Mouse (Mus musculus): ENCODE measurements around the gene Cfap61. TPM values are rescaled to one million over a fixed set of nuclear protein-coding genes. Genes with fewer than 3 reads are reported as not detected.

Gene Cfap61
- polyA plus RNA-seq, 1 experiment from 2014 or later, result 0.31 TPM

DNA sequence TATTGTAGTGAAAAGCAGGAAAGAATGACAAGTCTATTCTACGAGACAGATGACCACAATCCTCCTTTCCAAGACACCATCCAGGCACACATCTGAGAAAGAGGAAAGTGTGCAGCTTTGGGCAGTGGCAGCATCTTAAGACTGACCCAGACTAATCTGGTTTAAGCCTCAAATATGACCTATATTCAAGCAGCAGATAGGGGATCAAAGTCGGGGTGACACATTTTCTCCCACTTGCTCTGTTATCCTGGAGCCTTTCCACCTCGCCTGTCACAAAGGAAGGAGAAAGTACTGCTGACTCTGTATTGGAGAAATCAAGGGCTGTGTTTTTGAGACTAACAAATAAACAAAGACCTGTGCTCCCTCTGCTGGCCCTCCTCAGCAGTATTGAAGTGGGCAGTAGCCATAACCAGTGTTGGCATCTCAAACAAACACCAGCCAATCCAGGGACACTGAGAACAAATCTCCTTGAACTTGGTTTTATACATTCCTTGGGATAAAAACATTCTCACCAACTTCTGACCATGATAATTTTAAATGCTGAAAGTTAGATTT, 321.8 kb downstream of the Cfap61 start:
- Histone ChIP-seq H3K9ac (no peak overlapping the region), H3K4me3 (no peak overlapping the region), H3K27ac (no peak overlapping the region), H3K4me1 (peaks cover 8% of the 10 kb centered on the region), H3K36me3 (no peaks in the 10 kb centered on the region), H3K9me3 (no peaks in the 10 kb centered on the region), H3K4me2 (no peak overlapping the region), H3K27me3 (no peaks in the 10 kb centered on the region)
- WGBS, result 61% methylated on average over 3 of the region's 3 CpGs
- no peak for ATAC-seq (ENCODE audit: insufficient number of reproducible peaks, insufficient read depth, low FRiP score, low TSS enrichment, low read depth)

DNA sequence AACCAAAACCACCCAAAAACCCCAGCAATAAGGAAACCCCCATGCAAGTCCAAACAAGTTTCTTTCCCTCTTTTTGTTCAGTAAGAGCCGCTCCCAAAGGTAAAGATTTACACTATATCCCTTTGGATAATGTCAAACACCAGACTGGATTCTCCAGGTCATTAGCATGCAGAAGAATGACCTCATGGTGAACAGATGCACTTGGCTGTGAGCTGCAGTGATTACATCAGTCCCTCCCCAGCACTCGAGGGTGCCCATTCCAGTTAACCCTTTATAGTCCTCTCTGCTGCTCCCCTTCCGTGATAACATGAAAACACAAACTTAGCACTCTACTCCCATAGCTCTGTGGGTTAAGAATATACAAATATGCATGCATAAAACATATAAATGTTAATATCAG, 322.5 kb downstream of the Cfap61 start:
- no peak for ATAC-seq (ENCODE audit: insufficient number of reproducible peaks, insufficient read depth, low FRiP score, low TSS enrichment, low read depth)
- no peaks in the 10 kb centered on the region for H3K27me3 ChIP-seq
- H3K4me3 ChIP-seq, result no peak overlapping the region
- no peak overlapping the region for H3K9ac ChIP-seq
- WGBS, result 40% methylated on average over 3 of the region's 3 CpGs
- peaks cover 8% of the 10 kb centered on the region for H3K4me1 ChIP-seq
- H3K36me3 ChIP-seq, result no peaks in the 10 kb centered on the region
- no peak overlapping the region for H3K27ac ChIP-seq
- no peak overlapping the region for H3K4me2 ChIP-seq
- H3K9me3 ChIP-seq, result no peaks in the 10 kb centered on the region

DNA sequence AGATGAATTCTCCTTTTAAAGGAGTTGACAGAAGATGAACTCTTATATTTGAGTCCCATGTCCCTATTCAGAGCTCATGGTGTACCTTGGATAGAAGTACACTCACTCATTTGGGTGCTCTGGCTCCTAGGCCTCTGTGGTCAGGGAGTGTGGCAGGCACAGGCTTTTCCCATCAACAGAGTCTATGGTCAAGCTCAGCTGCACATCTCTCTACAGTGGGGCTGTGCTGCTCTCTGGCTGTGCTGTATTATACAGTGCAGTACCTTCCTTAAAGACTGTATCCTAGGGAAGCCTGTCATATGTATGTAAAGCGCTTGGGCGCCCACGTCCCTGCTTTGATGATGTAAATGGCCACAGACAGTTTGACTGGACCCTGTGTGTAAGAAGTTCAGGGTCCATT, 323.0 kb downstream of the Cfap61 start:
- Histone ChIP-seq H3K27ac (no peak overlapping the region), H3K36me3 (no peaks in the 10 kb centered on the region), H3K27me3 (no peaks in the 10 kb centered on the region), H3K9ac (no peak overlapping the region), H3K9me3 (no peaks in the 10 kb centered on the region), H3K4me1 (peaks cover 8% of the 10 kb centered on the region), H3K4me3 (no peak overlapping the region), H3K4me2 (no peak overlapping the region)
- ATAC-seq (ENCODE audit: insufficient number of reproducible peaks, insufficient read depth, low FRiP score, low TSS enrichment, low read depth), result no peak
- WGBS, result 84% methylated on average over 3 of the region's 3 CpGs

DNA sequence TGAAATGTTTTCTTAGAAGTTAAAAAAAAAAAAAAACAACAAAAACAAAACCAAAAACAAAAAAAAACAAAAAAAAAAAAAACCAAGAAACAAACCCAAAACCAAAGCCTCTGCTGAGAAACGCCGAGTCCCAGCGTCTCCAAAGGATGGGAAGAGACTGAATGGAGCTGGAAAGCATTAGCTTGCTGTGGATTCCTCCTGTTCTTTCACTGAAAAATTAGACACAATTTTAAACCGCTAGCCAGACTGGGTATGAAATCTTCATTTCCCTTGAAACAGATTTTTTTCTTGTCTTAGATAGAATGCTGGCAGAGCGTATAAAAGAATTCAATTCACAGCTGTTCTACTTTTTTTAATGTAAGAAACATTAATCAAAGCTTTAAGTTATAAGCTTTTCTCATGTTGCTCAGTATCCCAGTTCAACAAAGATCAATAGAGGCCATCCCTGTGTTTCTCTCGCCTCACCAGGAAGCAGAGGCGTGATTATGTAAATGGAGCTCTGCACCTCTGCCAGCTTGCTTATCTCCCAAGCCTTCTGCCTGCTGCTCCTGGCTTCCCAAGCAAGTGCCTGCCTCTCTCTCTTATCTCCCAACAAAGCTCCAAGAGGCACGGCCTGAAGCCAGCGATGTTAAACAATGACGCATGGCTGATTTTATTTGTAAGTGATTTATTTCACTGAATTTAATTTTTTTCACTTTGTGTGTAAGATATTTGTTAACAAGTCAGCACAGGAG, 324.3 kb downstream of the Cfap61 start:
- no peaks in the 10 kb centered on the region for H3K27me3 ChIP-seq
- no peaks in the 10 kb centered on the region for H3K36me3 ChIP-seq
- WGBS, result 37% methylated on average over 10 of the region's 10 CpGs
- no peak overlapping the region for H3K27ac ChIP-seq
- no peak overlapping the region for H3K9ac ChIP-seq
- no peak overlapping the region for H3K4me3 ChIP-seq
- H3K4me1 ChIP-seq, result peaks cover 8% of the 10 kb centered on the region
- no peak overlapping the region for H3K4me2 ChIP-seq
- ATAC-seq (ENCODE audit: insufficient number of reproducible peaks, insufficient read depth, low FRiP score, low TSS enrichment, low read depth), result no peak
- H3K9me3 ChIP-seq, result no peaks in the 10 kb centered on the region

DNA sequence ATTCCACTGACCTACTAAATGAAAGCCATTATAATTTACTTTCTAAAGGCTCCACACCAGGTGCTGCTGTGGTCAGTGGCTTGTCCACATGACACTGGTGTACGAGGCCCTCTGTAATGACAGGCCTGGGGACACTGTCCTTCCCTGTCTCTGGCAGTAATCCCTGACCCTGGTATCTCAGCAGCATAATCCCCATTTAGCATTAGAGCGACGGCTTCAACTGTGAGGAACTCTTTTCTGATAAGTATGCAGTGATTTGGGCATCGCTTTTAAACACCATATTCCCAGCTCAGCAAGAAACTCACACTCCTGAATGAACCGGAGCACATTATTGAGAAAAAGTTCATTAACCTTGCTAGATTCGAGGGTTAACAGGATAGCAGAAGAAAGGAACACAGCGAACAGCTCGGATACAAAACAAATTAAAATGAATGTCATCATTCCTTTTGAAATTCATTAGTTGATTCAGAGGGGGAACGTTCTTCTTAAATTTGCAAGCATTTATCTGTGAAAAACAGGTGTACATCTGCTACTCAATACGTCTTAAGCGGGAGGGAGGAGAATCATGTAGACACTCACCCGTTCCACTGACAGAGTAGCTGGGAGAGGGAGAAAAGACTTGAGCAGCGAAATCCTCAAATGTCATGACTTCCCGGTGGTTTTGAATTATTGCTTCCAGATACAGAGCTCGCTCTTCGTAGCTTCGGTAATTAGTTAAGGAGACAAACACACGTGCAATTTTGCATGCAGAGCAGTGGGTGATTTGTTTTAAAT, 325.4 kb downstream of the Cfap61 start:
- ATAC-seq (ENCODE audit: insufficient number of reproducible peaks, insufficient read depth, low FRiP score, low TSS enrichment, low read depth), result no peak
- H3K36me3 ChIP-seq, result no peaks in the 10 kb centered on the region
- H3K4me2 ChIP-seq, result no peak overlapping the region
- H3K9me3 ChIP-seq, result no peaks in the 10 kb centered on the region
- H3K4me1 ChIP-seq, result peaks cover 8% of the 10 kb centered on the region
- H3K9ac ChIP-seq, result no peak overlapping the region
- H3K27me3 ChIP-seq, result no peaks in the 10 kb centered on the region
- no peak overlapping the region for H3K27ac ChIP-seq
- no peak overlapping the region for H3K4me3 ChIP-seq
- WGBS, result 28% methylated on average over 18 of the region's 18 CpGs

DNA sequence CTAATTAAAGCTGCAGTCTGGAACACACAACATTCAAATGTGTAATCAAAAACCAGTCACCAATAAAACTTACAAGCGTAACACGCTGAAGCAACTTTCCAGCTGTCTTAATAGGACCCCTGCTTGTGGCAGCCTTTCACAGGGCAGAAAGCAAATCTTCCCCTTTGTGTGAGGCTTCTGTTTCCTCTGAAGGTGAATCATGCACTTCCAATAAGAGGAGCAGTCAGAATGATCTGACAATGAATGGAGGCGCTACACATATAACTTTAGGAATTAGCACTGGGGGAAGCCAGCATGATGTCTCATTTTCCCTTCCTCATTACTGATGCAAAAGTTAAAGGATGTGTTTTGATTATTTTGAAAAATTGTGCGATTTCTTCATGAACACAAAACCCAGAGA, 326.6 kb downstream of the Cfap61 start:
- Histone ChIP-seq H3K36me3 (no peaks in the 10 kb centered on the region), H3K4me2 (no peak overlapping the region), H3K9me3 (no peaks in the 10 kb centered on the region), H3K27ac (no peak overlapping the region), H3K27me3 (no peaks in the 10 kb centered on the region), H3K4me3 (no peak overlapping the region), H3K4me1 (peaks cover 8% of the 10 kb centered on the region), H3K9ac (no peak overlapping the region)
- WGBS, result 67% methylated on average over 4 of the region's 4 CpGs
- no peak for ATAC-seq (ENCODE audit: insufficient number of reproducible peaks, insufficient read depth, low FRiP score, low TSS enrichment, low read depth)

DNA sequence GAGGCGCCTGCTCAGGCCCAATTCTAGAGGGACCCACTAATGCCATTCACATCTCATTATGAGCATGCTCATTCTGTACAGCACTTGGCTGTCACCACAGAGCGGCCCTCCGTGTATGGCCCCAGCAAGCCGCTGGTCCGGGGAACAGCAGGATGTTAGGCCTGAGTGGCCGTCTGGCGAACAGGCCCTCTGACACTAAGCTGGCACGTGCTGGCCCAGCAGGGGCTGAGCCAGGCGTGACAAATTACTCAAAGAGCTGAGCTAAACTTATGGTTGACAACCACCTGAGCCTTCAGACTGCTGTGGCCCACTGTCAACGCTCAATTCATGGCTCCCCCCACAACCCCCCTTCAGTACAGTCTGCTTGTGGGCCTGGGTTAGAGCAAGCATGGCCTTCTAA, 327.6 kb downstream of the Cfap61 start:
- H3K4me1 ChIP-seq, result peaks cover 8% of the 10 kb centered on the region
- no peaks in the 10 kb centered on the region for H3K36me3 ChIP-seq
- no peaks in the 10 kb centered on the region for H3K9me3 ChIP-seq
- H3K27me3 ChIP-seq, result no peaks in the 10 kb centered on the region
- no peak overlapping the region for H3K4me3 ChIP-seq
- H3K9ac ChIP-seq, result no peak overlapping the region
- no peak overlapping the region for H3K4me2 ChIP-seq
- whole genome bisulfite sequencing, result 46% methylated on average over 10 of the region's 10 CpGs
- ATAC-seq (ENCODE audit: insufficient number of reproducible peaks, insufficient read depth, low FRiP score, low TSS enrichment, low read depth), result 0 out of 2 replicates have a peak, but pooled peaks have one; percentile 20
- no peak overlapping the region for H3K27ac ChIP-seq

DNA sequence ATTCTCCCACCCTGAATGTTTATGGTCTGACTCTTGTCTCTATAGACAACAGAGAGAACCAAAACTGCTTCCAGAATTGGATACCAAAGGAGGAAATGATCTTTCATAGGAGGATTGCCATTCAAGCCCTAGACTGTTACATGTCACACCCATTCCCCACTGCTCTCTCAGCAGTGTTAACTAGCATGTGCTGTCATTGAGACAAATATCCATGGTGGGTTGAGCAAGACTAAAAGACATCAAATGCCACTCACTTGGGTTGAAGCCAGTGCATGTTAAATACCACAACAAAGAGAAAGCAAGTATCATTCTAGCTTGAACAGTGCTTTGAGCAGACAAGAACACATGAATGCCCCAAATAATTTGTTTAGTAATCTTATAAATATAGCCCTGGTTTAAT, 328.4 kb downstream of the Cfap61 start:
- no peak for ATAC-seq (ENCODE audit: insufficient number of reproducible peaks, insufficient read depth, low FRiP score, low TSS enrichment, low read depth)
- H3K9me3 ChIP-seq, result no peaks in the 10 kb centered on the region
- no peak overlapping the region for H3K9ac ChIP-seq
- no peak overlapping the region for H3K27ac ChIP-seq
- H3K36me3 ChIP-seq, result no peaks in the 10 kb centered on the region
- H3K27me3 ChIP-seq, result no peaks in the 10 kb centered on the region
- peaks cover 8% of the 10 kb centered on the region for H3K4me1 ChIP-seq
- H3K4me2 ChIP-seq, result no peak overlapping the region
- H3K4me3 ChIP-seq, result no peak overlapping the region

Other genes starting within 250 kb of the Cfap61 start
- gene Naa20, start 32.7 kb upstream of the Cfap61 start, polyA plus RNA-seq (2015; fragmentation: Nextera tagmentation; extraction: Ambion mirVana), result 168 and 193 TPM in 2 replicates
- 33.8 and 34.8 TPM in 2 replicates for gene Crnkl1, start 230 bp downstream of the Cfap61 start, polyA plus RNA-seq (2015; fragmentation: Nextera tagmentation; extraction: Ambion mirVana)

Measured in embryonic facial prominence, embryonic 13.5 days (tissue).